Mouse (Mus musculus): Measurements from ENCODE around the gene Riiad1. TPM values are rescaled to one million over a fixed set of nuclear protein-coding genes. Genes with fewer than 3 reads are reported as not detected.

Gene Riiad1
- total RNA-seq (2021) = 1 to 10 TPM; 4.6 to 4.9 TPM
- long read RNA-seq, experiment 1, partial matches to known transcripts = 19 of 20 reads
- long read RNA-seq, experiment 1, other reads (novel, unspliced or antisense) = 1 of 20 reads
- long read RNA-seq, experiment 2, partial matches to known transcripts = 21 of 21 reads
- long read RNA-seq, experiment 2, other reads (novel, unspliced or antisense) = 0 of 21 reads

- no peak for DNase-seq
These were observed at the start of gene Riiad1 for GRCm38 (mm10) chr3:94480291-94480884. TSS of gene Riiad1 (minus strand) at chr3:94480341.

GRCm38 (mm10) chr3:94526731-94527130 is 46.6 kb upstream of the Riiad1 start:
- no peak for DNase-seq

GRCm38 (mm10) chr3:94506664-94507063 is 26.5 kb upstream of the Riiad1 start:
- DNase-seq = no peak

- DNase-seq = no peak
These were observed 22.1 kb upstream of the Riiad1 start for GRCm38 (mm10) chr3:94502243-94502642.

- DNase-seq = no peak
These were observed 17.0 kb upstream of the Riiad1 start for GRCm38 (mm10) chr3:94497162-94497561.

GRCm38 (mm10) chr3:94487581-94487980 is 7.4 kb upstream of the Riiad1 start:
- DNase-seq = no peak

- no peak for DNase-seq
These were observed 5.8 kb upstream of the Riiad1 start for GRCm38 (mm10) chr3:94485922-94486321.

- DNase-seq = no peak
These were observed 3.8 kb upstream of the Riiad1 start for GRCm38 (mm10) chr3:94483790-94484439.

GRCm38 (mm10) chr3:94482764-94483385 is 2.7 kb upstream of the Riiad1 start:
- DNase-seq = peak; percentile 31

- DNase-seq = peak; percentile 33
These were observed 1.3 kb upstream of the Riiad1 start for GRCm38 (mm10) chr3:94481429-94481828.

- DNase-seq = no peak
These were observed 577 bp downstream of the Riiad1 start for GRCm38 (mm10) chr3:94479564-94479963.

GRCm38 (mm10) chr3:94478591-94479169 is 1.5 kb downstream of the Riiad1 start:
- DNase-seq = no peak

GRCm38 (mm10) chr3:94477981-94478422 is 2.1 kb downstream of the Riiad1 start, which contains the start of gene Celf3:
TSS of gene Celf3 (plus strand) at chr3:94478295.
- DNase-seq = no peak

- DNase-seq = no peak
These were observed 2.7 kb downstream of the Riiad1 start for GRCm38 (mm10) chr3:94477444-94477843.

- no peak for DNase-seq
These were observed 3.7 kb downstream of the Riiad1 start for GRCm38 (mm10) chr3:94476301-94477035.

- DNase-seq = peak; percentile 25
These were observed 6.4 kb downstream of the Riiad1 start for GRCm38 (mm10) chr3:94473567-94474232.

GRCm38 (mm10) chr3:94473115-94473505 is 7.0 kb downstream of the Riiad1 start:
- DNase-seq = no peak

- peak; percentile 40 for DNase-seq
These were observed 7.6 kb downstream of the Riiad1 start for GRCm38 (mm10) chr3:94472447-94473114.

GRCm38 (mm10) chr3:94468931-94469330 is 11.2 kb downstream of the Riiad1 start:
- DNase-seq = no peak

- DNase-seq = no peak
These were observed 14.3 kb downstream of the Riiad1 start for GRCm38 (mm10) chr3:94465632-94466430.

Measured in gastrocnemius, postnatal 25 days (tissue).